Mouse (Mus musculus) C2C12 (cell line): ENCODE measurements around the gene Gm8909. TPM values are rescaled to one million over a fixed set of nuclear protein-coding genes. Genes with fewer than 3 reads are reported as not detected.
"Not testable (repeated sequence)": the region's sequence is repeated elsewhere in the genome, so short reads cannot be mapped to it uniquely, and the experiment has no call there.

ENCODE experiments used
- H3K27me3 ChIP-seq: one replicate; pipeline ENCODE4 v1.6.1; 2011; ENCODE audit not compliant: control insufficient read depth, insufficient read depth, insufficient read length
- H3K36me3 ChIP-seq: one replicate; pipeline ENCODE4 v1.6.1; 2011; ENCODE audit not compliant: control insufficient read depth, insufficient read depth
- H3K4me3 ChIP-seq: one replicate; pipeline ENCODE4 v1.5.1; 2011; ENCODE audit warnings: mild to moderate bottlenecking, control low read depth; ENCODE audit not compliant: poor library complexity, insufficient read depth, severe bottlenecking
- H3K79me2 ChIP-seq: one replicate; pipeline ENCODE4 v1.6.1; 2011; ENCODE audit not compliant: control insufficient read depth, insufficient read depth
- H3K79me3 ChIP-seq: one replicate; pipeline ENCODE4 v1.6.1; 2011; ENCODE audit warnings: low read depth, control low read depth
- H3ac ChIP-seq: one replicate; pipeline ENCODE3; 2011; ENCODE audit warnings: low read depth; ENCODE audit not compliant: control insufficient read depth, insufficient read length
- CEBPB ChIP-seq: IDR thresholded peaks from one replicate; pipeline ENCODE4 v1.6.1; 2011; ENCODE audit warnings: low read depth, mild to moderate bottlenecking, control low read depth, moderate library complexity
- CTCF ChIP-seq: IDR thresholded peaks from one replicate; pipeline ENCODE4 v1.5.1; 2011; ENCODE audit not compliant: control insufficient read depth, insufficient read depth, insufficient read length
- FOSL1 ChIP-seq: IDR thresholded peaks from one replicate; pipeline ENCODE4 v1.8.0; 2011; ENCODE audit warnings: mild to moderate bottlenecking, low read length; ENCODE audit not compliant: poor library complexity, insufficient read depth, severe bottlenecking
- MAX ChIP-seq: IDR thresholded peaks from one replicate; pipeline ENCODE4 v1.6.1; 2011; ENCODE audit warnings: mild to moderate bottlenecking, control low read depth
- MYOD1 ChIP-seq: IDR thresholded peaks from one replicate; pipeline ENCODE4 v1.6.1; 2011; ENCODE audit warnings: low read depth; ENCODE audit not compliant: control insufficient read depth, insufficient read length
- MYOG ChIP-seq: IDR thresholded peaks from one replicate; pipeline ENCODE4 v1.6.1; 2011; ENCODE audit not compliant: control insufficient read depth, insufficient read length; ENCODE audit errors: extremely low read depth
- USF1 ChIP-seq: IDR thresholded peaks from one replicate; pipeline ENCODE4 v1.6.1; 2011; ENCODE audit warnings: low read depth, mild to moderate bottlenecking, control low read depth, moderate library complexity
- polyA plus RNA-seq: library from polyadenylated mRNA; unstranded; fragments of >200 nt; fragmentation: generic; extraction: Trizol; gene quantifications from one replicate; pipeline ENCODE4 v1.2.1, GENCODE M21; 2012; ENCODE audit warnings: missing spikeins

Gm8909 gene
- polyA plus RNA-seq, 1 experiment = not detected

- peaks cover 46% of the 10 kb centered on the region for H3K27me3 ChIP-seq
- H3K79me2 ChIP-seq = no peaks in the 10 kb centered on the region
- no peak overlapping the region for H3K4me3 ChIP-seq
- H3K36me3 ChIP-seq = no peaks in the 10 kb centered on the region
- no peaks in the 10 kb centered on the region for H3K79me3 ChIP-seq
- TF ChIP-seq CEBPB (no peak), USF1 (no peak), MYOD1 (no peak), CTCF (no peak), MAX (no peak), FOSL1 (no peak), MYOG (no peak)
- H3ac ChIP-seq = no peak overlapping the region
Measured at GRCm38 (mm10) chr17:36187540-36187939, 19.2 kb upstream of the Gm8909 start.

GRCm38 (mm10) chr17:36182212-36182611 is 13.9 kb upstream of the Gm8909 start:
- H3K4me3 ChIP-seq = no peak overlapping the region
- no peaks in the 10 kb centered on the region for H3K79me3 ChIP-seq
- peaks cover 28% of the 10 kb centered on the region for H3K27me3 ChIP-seq
- H3K36me3 ChIP-seq = no peaks in the 10 kb centered on the region
- TF ChIP-seq CTCF (no peak), MAX (no peak), MYOD1 (no peak)
- H3K79me2 ChIP-seq = no peaks in the 10 kb centered on the region
- H3ac ChIP-seq = no peak overlapping the region

GRCm38 (mm10) chr17:36179446-36179845 is 11.1 kb upstream of the Gm8909 start:
- H3K4me3 ChIP-seq, H3ac ChIP-seq, H3K79me2 ChIP-seq, H3K36me3 ChIP-seq, H3K79me3 ChIP-seq: not testable (repeated sequence)
- peaks cover 11% of the 10 kb centered on the region for H3K27me3 ChIP-seq

GRCm38 (mm10) chr17:36178938-36179337 is 10.6 kb upstream of the Gm8909 start:
- not testable (repeated sequence) for H3K36me3 ChIP-seq, H3K4me3 ChIP-seq, H3K79me2 ChIP-seq, H3K79me3 ChIP-seq, H3ac ChIP-seq
- peaks cover 11% of the 10 kb centered on the region for H3K27me3 ChIP-seq

GRCm38 (mm10) chr17:36176132-36176531 is 7.8 kb upstream of the Gm8909 start:
- not testable (repeated sequence) for H3K36me3 ChIP-seq, H3K79me3 ChIP-seq, H3K4me3 ChIP-seq, H3K27me3 ChIP-seq, H3K79me2 ChIP-seq, H3ac ChIP-seq

GRCm38 (mm10) chr17:36170287-36170814 is 2.0 kb upstream of the Gm8909 start:
- Histone ChIP-seq H3K36me3 (no peaks in the 10 kb centered on the region), H3K27me3 (peaks cover 18% of the 10 kb centered on the region), H3K4me3 (no peak overlapping the region), H3K79me3 (no peaks in the 10 kb centered on the region), H3K79me2 (no peaks in the 10 kb centered on the region), H3ac (no peak overlapping the region)
- TF ChIP-seq MYOD1 = no peak
- no peak for TF ChIP-seq USF1
- no peak for TF ChIP-seq CTCF
- no peak for TF ChIP-seq MYOG
- no peak for TF ChIP-seq FOSL1
- TF ChIP-seq MAX = no peak
- no peak for TF ChIP-seq CEBPB

- H3K79me3 ChIP-seq = no peaks in the 10 kb centered on the region
- H3K4me3 ChIP-seq = no peak overlapping the region
- H3K79me2 ChIP-seq = no peaks in the 10 kb centered on the region
- TF ChIP-seq MAX = no peak
- TF ChIP-seq MYOG = no peak
- TF ChIP-seq CTCF = no peak
- no peak for TF ChIP-seq MYOD1
- TF ChIP-seq FOSL1 = no peak
- no peak for TF ChIP-seq CEBPB
- TF ChIP-seq USF1 = no peak
- H3ac ChIP-seq = no peak overlapping the region
- peaks cover 18% of the 10 kb centered on the region for H3K27me3 ChIP-seq
- no peaks in the 10 kb centered on the region for H3K36me3 ChIP-seq
Measured at GRCm38 (mm10) chr17:36169753-36170152, 1.4 kb upstream of the Gm8909 start.

GRCm38 (mm10) chr17:36169094-36169493 is 757 bp upstream of the Gm8909 start:
- H3K79me2 ChIP-seq, H3K4me3 ChIP-seq, H3K36me3 ChIP-seq, H3ac ChIP-seq, H3K79me3 ChIP-seq: not testable (repeated sequence)
- peaks cover 18% of the 10 kb centered on the region for H3K27me3 ChIP-seq
